Mouse (Mus musculus) cerebellum, adult 9-11 months (tissue): Measurements from ENCODE around the gene Dlg5.

Experiments used
- DNase-seq: peaks from one replicate; pipeline ENCODE4 v3.0.0; 2022

Dlg5 gene

DNA sequence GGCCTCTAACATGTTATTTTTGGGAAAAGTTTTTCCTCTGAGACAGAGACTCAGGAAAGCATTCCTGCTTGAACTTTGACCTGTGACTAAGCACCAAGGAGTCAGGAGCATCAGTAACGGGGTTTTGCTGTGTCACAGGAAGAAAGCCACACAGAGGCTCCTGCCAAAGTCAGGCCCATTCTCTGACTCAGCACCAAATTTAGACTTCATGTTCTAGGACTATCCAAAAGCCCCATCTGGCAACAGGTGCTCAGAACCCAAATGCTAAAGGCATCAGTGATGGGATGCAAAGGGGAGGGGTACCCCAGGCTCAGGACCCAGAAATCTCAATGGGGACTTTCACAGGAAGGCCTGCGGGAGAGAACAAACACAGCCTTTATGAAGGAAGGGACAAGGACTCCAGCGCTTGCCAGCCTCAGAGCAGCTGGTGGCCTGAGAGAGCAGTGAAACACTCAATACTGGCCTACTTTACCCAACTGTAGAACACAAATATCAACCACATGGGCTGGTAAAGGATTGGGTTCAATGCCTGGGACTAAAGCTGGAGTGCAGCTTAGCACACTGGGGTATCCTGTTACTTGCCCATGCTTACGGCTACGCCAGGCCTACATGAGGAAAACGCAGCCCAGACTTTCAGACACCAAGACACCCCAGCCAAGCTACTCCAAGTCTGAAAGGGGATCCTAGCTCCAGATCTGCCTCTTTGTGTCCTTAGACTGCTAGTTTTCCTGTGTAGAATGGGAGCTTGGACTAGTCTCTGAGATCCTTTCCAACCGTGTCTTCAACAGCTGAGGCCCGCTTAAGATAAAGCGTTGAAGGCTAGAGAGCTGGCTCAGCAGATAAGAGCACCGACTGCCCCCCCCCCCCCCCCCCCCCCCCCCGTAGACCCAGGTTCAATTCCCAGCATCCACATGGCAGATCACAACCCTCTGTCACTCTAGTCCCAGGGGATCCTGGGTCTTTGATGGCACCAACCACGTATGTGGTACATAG lies 12.8 kb downstream of the Dlg5 start:
- DNase-seq = peak; percentile 29

DNA sequence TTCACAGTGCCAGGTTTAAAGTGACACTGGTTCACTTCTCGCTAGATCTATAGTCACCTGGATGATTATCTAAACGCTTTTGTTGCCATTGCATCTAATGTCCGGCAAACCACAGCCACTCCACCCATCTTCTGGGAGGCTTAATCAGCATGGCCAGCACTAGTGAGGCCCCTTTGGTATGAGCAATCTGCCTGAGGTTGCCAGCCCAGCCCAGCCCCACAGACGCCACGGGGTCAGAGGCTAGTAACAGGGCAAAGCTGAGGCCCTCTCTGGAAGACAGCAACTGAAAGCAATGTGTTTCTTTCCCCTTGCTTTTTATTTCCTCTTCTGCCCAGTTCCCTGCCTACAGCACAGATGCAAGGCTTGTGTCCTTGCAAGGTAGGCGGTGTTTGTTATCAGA lies 17.2 kb downstream of the Dlg5 start:
- DNase-seq = no peak

DNA sequence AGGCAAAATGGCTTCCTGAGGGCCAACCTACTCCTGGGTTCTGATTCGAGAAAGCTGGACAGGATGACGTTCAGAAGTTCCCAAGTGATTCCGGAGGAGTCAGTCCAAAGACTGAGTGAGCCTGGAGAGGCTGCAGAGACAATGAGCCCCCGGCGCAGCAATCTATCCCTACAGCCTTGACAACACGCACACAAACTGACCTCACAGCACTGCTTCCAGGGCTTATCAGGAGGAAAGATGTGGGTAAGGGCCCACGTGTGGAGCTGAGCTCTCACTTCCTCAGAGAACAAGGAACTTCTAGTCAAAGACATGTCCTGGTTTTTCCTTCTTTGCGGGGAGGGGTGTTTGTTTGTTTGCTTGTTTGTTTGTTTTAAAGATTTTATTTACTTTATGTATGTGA lies 18.7 kb downstream of the Dlg5 start:
- DNase-seq = no peak

DNA sequence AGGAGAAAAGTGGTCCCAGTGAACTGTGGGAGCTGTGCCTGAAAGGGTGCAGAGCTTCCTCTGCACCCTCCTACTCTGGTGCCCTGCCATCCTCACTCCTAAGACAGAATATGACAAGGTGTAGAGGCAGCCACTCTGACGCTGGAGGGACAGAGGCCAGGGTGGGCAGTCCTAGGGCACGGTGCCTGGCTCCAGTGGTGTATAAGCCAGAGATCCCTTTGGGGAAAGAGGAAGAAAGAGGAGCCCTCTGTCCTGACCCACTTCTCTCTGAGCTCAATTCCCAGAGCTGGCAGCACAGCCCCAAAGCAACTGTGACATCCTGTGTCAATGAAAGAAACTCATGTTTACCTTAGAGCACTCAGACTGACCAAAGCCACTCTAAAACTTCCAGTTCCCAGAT lies 19.4 kb downstream of the Dlg5 start:
- no peak for DNase-seq

DNA sequence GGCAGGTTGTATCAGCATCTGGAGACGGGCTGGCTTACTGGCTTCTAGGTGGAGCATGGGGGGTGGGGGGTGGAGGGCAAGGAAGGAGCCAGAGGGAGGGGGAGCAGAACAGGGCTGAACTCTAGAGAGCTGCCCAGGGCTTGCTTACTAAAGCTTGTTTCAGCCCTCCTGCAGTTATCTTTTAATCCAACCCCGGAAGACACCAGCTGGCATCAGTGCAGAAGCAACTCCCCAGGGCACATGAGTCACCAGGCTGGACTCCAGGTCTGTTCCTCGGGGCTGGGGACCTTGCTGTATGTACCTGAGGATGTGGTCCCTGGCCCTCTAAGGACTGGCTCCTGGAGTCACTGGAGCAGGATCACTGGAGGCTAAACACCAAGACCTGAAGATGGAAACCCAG lies 23.0 kb downstream of the Dlg5 start:
- DNase-seq = peak; percentile 20

DNA sequence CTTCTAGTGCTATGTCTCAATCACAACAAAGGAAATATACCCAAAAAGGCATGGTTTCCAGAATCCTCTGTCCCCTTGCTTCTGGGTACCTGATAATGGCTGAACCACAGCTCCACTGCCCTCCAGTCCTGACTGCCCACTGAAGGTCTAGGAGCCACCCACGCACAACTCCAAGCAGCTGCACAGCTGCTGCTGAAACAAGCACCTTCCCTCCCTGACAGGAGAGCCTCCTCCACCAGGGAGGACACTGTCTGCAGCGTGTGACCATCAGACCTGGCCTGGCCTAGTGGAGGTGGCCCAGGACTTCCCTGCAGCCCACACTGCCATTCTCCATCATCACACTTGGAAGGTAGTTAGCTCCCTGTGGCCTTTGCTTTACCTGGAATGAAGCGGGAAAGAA lies 23.4 kb downstream of the Dlg5 start:
- DNase-seq = no peak

DNA sequence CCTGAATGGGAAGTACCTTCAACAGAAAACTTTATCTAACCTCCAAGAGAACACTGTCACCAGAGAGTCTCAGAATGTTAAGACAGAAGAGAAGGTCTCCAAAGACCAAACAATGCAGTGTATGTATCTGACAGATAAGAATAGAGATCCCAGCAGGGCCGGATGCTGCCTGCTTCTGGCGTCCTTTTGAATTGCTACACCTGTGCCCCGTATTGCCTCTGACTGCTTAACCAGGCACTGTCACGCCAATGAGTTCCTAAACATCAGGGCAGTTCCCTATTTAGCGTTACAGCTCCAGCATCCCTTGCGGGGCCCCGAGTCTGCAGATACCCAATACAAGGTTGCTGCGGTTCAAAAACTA lies 28.4 kb downstream of the Dlg5 start:
- DNase-seq = no peak

DNA sequence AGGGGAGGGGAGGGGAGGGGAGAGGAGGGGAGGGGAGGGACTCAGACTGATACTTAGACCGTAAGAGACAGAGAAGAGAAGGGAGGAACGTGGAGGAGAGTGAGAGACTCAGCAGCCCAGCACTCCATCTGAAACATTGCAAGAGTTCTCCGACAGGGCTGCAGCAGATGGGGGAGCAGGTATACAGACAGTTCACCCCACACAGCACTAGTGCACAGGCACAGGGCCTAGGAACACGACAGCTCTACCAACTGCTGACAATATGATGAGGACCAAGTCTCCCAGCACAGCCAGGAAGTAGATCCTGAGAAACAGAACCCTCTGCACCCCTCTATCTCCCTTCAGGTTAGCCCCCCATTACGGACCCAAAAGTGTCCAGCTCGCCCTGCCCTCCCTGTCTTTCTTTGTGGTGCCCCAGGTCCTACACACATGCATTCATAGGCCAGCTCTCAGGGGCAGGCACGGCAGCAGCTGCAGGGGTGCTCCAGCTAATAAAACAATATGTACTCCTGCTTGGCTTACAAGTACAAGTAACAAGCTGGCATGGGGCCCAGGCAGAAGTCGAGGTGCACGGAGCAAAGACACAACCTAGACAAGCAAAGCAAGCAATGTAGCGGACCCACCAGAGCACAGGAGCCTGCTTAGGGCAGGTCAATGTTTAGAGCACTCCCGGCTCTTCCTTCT lies 28.9 kb downstream of the Dlg5 start:
- DNase-seq = no peak

DNA sequence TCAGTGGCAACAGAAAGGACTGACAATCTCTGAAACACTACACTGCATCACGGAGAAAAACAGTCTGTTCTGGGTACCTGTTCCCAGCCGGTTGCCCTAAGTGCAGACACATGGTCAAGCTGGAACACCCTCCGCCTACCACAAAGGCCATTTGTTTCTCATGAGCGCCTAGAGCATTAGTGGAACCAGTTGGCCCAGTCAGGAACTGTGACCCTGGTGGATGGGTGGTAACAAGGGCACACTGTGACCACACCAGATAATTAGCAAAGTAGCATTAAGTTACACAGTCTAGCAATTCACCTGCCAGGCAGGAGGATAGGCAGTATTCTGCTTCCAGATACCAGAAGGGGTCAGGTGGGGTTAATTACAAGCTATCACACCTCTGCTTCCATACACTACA lies 29.7 kb downstream of the Dlg5 start:
- no peak for DNase-seq

DNA sequence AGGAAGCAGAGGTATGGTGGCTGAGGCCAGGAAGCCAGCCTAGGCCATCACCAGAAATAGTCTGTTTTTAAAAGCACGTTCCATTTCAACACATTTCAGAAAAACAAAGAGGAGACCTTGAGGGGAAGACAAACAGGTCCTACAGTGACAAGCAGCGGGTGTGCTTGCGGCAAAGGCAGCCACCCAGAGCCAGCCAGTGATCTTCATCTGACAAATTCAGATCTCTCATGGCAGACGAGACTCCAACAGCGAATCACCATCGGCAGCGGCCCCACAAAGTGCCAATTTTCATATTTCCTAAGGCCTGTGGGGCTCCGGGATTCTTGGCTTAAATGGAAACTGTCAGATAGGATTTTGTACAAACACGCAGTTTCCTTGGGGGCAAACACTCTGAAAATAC lies 31.3 kb downstream of the Dlg5 start:
- DNase-seq = no peak

DNA sequence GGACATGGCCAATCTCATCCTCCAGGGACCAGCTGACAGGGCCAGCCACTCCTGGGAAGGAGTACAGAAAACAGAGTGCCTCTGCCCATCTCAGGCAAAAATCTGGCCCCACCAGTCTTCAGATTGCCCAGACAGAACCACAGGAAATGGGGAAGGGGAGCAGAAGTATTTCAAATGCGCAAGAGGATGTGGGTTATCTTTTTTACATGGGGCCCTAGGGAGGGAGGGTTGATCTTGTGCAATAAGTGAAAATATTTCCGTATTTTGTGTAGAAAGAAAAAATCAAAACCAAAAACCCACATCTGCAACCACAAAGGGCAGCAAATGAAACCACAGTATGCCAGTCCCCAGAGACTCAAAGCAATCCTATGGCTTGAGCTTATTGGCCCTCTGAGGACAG lies 32.4 kb downstream of the Dlg5 start:
- DNase-seq = no peak

DNA sequence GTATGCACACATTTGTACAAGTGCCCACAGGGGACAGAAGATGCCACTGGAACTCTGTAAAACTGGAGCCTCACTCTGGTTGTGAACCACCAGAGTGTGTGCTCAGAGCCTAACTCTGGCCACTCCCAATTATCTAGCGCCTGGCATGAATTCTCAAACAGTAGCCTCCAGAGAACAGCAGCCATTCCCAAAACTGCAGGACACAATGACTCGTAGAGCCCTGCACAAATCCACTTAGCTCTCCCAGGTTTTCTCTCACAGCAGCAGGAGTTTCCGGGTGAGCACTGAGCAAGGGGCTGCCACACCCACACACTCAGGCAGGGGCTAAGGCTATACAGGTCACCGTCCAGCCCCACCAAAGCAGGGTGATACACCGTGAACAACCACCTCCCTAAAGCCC lies 32.9 kb downstream of the Dlg5 start:
- no peak for DNase-seq

DNA sequence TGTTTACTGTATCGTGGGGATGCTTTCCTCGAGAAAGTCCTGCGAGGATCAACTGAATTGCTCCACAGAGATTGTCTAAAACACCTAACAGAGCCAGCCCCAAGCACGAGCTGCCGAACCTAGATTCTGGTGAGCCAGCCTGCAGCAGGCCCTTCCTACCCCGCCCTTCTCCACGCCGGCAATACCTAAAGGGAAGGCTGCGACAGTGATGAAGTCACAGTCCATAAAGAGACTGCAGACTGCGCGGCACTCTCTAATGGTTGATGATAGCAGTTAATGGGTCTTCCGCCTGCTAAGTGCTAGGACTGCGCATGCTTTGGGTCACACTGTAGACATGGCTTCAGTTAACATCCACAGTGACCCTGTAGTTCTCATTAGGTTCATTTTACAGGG lies 38.4 kb downstream of the Dlg5 start:
- no peak for DNase-seq

DNA sequence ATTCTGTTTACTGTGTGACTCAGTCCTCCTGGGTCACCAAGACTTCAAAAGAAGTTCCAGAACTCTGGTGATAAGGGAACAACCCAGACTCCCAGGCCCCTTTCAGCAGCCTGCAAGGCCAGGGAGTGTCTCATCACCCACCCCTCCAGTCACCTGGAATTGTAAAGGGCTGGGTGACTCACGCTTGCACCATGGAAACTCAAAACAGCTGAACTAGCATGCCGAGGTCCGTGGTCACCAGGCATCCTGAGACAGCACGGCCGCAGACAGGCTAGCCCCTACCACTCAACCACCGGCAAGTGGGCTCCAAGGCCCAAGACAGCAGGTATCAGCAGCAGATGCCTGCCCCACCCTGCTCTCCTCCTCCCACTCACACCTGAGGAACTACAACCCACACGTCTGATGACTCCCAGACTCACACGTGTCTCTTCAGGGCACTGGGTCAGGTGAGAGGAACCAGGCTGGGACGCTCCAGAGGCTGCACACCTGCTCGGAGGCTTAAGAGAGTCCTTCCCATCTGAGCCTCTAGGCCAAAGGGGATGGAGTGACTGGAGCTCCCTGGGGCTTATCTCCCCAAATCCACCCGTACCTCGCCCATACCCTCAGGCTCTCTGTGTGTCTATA lies 38.9 kb downstream of the Dlg5 start:
- DNase-seq = no peak

DNA sequence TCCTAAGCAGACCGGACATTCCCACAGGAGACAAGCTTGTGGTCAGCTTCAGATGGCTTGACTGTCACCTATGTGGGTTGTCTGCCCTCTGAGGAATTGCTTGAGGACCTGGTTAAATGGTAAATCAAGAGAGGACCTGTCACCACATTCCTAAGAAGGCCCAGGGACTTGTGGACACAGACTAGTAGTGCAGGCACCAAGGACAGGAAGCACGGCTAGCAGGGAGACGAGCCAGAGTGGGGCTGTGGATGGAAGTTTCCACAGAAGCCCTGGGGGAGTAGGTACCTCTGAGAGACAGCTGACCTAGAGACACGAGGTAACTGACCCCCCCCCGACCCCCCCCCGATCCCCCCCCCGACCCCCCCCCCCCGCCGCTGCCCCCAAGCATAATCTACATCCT lies 39.4 kb downstream of the Dlg5 start:
- DNase-seq = no peak

DNA sequence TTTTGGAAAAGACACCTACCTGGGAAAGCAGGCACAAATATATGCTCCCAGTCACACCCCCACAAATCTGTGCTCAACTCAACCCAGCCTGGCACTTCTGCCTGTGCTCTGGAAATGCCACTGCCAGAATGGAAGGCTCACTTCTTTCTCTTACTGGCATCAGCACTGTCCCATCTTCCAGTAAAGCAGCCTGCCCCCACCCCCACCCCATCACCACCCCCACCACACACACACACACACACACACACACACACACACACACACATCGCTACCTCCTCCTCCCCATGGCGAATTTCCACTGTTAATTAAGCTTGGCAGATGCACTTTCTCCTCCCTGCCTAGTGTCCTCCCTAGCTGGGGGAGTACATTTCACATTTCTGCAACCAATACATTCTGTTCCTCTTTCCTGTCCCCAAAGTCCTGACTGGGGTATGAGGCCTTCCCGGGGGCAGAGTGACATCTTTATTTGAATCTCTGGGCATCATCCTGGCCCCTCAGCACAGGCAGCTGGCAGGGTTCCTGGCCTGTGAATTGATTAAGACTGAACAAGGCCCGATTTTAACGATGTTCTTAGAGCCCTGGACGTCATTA lies 40.3 kb downstream of the Dlg5 start:
- no peak for DNase-seq

DNA sequence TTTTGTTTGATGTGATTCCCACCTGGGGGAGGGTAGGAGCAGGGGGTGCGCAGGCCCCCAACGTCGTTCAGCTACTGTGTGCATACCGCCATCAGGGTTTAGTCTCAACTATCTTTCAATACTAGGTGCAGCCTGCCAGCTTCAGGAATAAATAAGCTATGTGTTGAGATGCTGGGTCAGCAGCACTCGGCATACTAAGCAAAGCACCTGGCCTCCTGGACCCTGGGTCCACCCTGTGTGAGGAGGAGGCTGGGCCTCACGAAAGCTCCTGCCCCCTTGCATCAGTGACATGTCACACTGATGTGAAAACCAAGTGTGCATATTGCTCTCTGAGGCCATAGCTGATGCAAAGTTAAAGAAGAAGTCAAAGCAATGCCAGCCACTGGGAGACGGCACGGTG lies 42.5 kb downstream of the Dlg5 start:
- no peak for DNase-seq

DNA sequence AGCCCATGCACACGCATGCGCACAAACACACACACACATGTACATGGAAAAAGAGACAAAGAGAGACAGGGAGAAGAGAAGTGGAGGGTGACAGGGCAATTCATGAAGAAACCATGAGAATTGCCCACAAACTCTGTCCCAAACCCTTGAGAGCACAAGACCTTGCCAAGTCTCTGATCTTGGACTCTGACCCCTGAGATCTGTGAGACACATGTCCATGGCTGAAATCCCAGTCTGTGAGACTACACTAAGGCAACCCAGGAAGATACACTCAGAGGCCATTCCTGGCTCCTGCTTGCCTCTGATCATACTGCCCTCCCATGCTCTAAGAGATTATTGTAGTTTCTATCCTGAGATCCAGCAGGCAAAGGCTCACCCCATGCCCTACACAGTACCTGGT lies 44.9 kb downstream of the Dlg5 start:
- DNase-seq = no peak

DNA sequence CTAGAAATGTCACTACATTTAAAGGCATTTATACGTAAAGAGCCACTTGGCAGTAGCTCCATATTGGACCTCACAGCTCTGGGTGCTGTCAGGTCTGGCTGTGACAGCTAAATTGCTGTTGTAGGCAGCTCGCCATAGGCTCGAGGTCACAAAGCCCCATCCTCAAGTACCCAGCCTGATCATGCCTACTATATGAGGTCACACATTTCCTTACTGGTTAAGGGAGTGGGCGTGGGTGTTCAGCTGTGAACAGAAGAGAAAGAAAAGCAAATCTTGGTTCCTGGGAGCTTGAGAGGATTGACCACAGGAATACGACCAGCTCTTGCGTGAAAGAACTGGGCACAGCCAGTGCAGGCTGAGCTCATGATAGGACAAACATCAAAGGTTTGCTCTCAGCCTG lies 46.0 kb downstream of the Dlg5 start:
- no peak for DNase-seq

DNA sequence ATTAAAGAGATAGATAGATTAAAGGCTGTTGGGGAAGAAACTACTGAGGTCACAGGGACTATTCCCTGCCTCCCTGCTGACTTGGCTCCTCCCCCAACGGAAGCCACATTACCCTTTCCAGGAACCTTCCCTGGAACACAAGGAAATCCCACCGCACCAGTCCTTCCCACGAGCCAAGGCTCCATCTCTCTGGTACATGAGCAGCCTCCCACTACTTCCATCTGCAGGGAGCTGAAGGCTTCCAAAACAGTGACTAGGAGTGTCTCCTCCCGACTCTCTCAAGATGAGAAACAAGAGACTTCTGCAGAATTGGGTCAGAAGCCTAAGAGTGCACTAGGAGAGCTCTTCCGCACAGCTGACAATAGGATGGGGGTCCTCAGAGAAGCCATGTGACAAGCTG lies 47.9 kb downstream of the Dlg5 start:
- no peak for DNase-seq

DNA sequence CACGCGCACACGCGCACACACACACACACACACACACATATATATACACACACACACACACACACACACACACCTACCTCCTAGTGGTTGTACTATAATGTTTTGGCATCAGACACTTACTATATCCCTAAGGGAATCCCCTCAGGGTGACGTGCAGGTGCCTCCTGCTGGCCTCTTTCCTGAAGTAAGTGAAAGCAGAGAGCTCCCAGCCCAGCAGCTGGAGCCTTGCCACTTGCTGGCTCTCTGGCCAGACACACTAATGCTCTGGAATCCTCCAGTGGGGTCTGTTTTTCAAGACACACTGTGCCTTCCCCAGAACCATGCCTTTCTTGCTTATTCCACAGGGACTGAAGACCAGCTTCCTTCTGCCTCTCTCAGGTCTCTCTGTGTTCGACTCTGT lies 48.8 kb downstream of the Dlg5 start:
- no peak for DNase-seq

DNA sequence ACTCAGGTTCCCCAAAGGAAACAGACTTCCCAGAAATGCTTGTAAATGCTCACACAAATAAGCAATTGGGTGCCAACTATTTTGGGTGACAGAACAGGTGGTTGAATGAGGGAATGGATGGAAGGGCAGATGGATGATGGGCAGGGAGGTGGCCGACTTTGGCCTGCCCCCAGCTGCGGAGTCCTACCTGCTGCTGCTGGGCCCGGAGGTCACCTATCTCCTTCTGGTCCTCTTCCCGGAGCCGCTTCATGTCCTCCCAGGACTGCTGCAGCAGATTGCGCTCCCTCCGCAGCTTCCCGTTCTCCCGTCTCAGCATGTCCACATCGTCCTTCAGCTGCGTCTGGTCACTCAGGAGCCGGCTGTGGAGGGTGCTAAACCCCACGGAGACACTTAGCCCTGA lies 55.6 kb downstream of the Dlg5 start:
- peak; percentile 80 for DNase-seq

DNA sequence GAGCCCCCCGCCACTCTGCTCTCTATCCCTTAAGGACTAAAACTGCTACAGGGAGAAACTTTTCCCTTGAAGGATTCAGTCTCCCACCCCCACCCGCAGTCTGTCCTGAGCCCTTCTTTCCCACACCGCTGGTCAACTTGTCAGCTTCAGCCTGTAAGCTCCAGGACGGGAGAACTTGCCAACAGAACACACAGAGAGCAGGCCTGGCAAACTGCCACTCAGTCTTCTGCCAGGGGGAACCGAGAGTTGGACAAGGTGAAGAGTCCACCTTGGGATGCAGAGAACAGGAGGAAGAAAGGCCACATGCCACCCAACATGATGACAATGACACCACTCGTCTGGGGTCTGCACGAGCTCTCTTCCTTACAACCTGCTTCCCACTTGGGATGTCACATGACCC lies 56.1 kb downstream of the Dlg5 start:
- peak; percentile 77 for DNase-seq

DNA sequence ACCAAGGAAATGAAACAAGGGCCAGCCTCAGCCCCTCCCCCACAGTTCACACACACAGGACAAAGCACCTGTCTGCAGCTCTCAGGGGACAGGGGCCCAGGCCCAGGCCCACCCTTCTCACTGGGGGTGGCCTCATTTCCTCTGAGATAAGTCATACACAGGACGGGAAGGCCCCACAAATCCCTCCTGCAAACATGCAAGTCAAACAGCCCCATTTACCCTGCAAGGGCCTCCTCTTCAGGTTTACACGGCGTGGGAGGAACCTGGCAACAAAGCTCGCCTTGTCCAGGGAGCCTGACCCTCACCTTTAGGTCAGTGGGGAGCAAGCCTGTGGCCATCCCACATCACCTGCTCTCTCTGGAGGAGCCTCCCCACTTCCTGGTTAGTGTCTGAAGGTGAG lies 60.2 kb downstream of the Dlg5 start:
- no peak for DNase-seq
